Mouse (Mus musculus) intestine, embryonic 14.5 days (tissue): ENCODE results near the gene Fam171a1. TPM values are rescaled to one million over a fixed set of nuclear protein-coding genes. Genes with fewer than 3 reads are reported as not detected.
"Not testable (repeated sequence)": the region's sequence is repeated elsewhere in the genome, so short reads cannot be mapped to it uniquely, and the experiment has no call there.

ENCODE experiments used
- ATAC-seq: fragments of 200-750 bp; cut with Nextera tagmentation; replicated peaks from 2 replicates; pipeline ENCODE4 v1.8.0; 2017; ENCODE audit warnings: low read depth, moderate number of reproducible peaks, moderate TSS enrichment, moderate library complexity; ENCODE audit not compliant: low FRiP score, low TSS enrichment
- DNase-seq: peaks from one replicate; pipeline ENCODE4 v3.0.0-alpha.2; 2018; ENCODE audit warnings: low spot score
- H3K27ac ChIP-seq: fragments of 300-500 bp; sonication (generic); 2 replicates; pipeline ENCODE4 v1.5.1; 2014; ENCODE audit warnings: low read depth, mild to moderate bottlenecking, control low read depth
- H3K27me3 ChIP-seq: fragments of 300-500 bp; sonication (generic); replicated peaks from 2 replicates; pipeline ENCODE4 v1.6.1; 2014; ENCODE audit warnings: low read length, control low read depth; ENCODE audit not compliant: control insufficient read depth, insufficient read depth
- H3K36me3 ChIP-seq: fragments of 300-500 bp; sonication (generic); 2 replicates; pipeline ENCODE4 v1.6.1; 2014; ENCODE audit warnings: low read length, control low read depth; ENCODE audit not compliant: control insufficient read depth, insufficient read depth
- H3K4me1 ChIP-seq: fragments of 300-500 bp; sonication (generic); replicated peaks from 2 replicates; pipeline ENCODE4 v1.6.1; 2014; ENCODE audit warnings: low read length, control low read depth, mixed read lengths; ENCODE audit not compliant: control insufficient read depth, insufficient read depth
- H3K4me2 ChIP-seq: fragments of 300-500 bp; sonication (generic); 2 replicates; pipeline ENCODE4 v1.6.1; 2014; ENCODE audit warnings: low read length
- H3K4me3 ChIP-seq: fragments of 300-500 bp; sonication (generic); 2 replicates; pipeline ENCODE4 v1.5.1; 2014; ENCODE audit warnings: low read depth, low read length, control low read depth, mixed read lengths
- H3K9ac ChIP-seq: fragments of 300-500 bp; sonication (generic); 2 replicates; pipeline ENCODE4 v1.6.1; 2014; ENCODE audit warnings: mild to moderate bottlenecking, low read length
- H3K9me3 ChIP-seq: fragments of 300-500 bp; sonication (generic); 2 replicates; pipeline ENCODE4 v1.6.1; 2016; ENCODE audit warnings: low read length, control low read depth; ENCODE audit not compliant: control insufficient read depth
- WGBS: fragments of 180-500 bp; shearing (Covaris S2); extraction: QIAGEN DNeasy Blood & Tissue Kit; methylation state at CpG from one replicate; pipeline ENCODE4 v1.1.7; 2014; 5-methylcytosine and 5-hydroxymethylcytosine counted together
- polyA plus RNA-seq: library from polyadenylated mRNA; unstranded; fragments of >200 nt; fragmentation: Nextera tagmentation; extraction: Ambion mirVana; gene quantifications from 2 replicates; pipeline ENCODE4 v1.2.1, GENCODE M21; 2014

The Fam171a1 gene
- 39.9 and 41.1 TPM in 2 replicates for polyA plus RNA-seq

- DNase-seq, result no peak
- Histone ChIP-seq H3K9ac (no peak within 1 kb of the TSS), H3K4me3 (no peak within 1 kb of the TSS), H3K27ac (no peak within 1 kb of the TSS), H3K4me1 (no peaks in the 10 kb centered on the region), H3K9me3 (no peaks in the 10 kb centered on the region), H3K36me3 (no peaks in the 10 kb centered on the region), H3K4me2 (no peak within 1 kb of the TSS), H3K27me3 (no peaks in the 10 kb centered on the region)
- 72% methylated on average over 4 of the region's 4 CpGs for WGBS
- no peak for ATAC-seq
Observed at GRCm38 (mm10) chr2:3113866-3114265, at the start of gene Fam171a1. TSS of gene Fam171a1 (plus strand) at chr2:3114224.

DNA sequence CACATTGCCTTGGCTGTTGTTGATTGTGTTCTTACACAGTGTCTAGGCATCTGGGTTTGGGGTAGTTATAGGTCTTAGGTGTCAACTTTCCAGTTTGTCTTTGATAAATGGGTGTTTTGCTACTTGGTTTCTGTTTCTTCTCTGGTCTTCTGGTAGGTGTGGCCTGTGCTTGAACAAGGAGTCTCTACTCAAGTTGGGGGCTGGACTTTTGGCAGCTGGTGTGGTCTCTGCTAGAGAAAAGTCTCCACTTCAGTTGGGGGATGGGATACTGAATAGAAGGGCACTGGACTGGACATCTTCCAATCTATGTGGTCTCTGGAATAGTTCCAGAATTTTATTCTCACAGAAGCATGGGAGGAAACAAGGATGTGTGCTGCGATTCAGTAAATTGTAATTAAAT is 44.9 kb upstream of the Fam171a1 start:
- H3K9me3 ChIP-seq, result no peaks in the 10 kb centered on the region
- WGBS, result 100% methylated on average over 1 of the region's 1 CpGs
- H3K4me1 ChIP-seq, result no peaks in the 10 kb centered on the region
- DNase-seq (no peak), ATAC-seq (no peak)
- no peaks in the 10 kb centered on the region for H3K36me3 ChIP-seq
- H3K9ac ChIP-seq, result no peak overlapping the region
- no peak overlapping the region for H3K4me2 ChIP-seq
- no peak overlapping the region for H3K4me3 ChIP-seq
- H3K27ac ChIP-seq, result no peak overlapping the region
- no peaks in the 10 kb centered on the region for H3K27me3 ChIP-seq

DNA sequence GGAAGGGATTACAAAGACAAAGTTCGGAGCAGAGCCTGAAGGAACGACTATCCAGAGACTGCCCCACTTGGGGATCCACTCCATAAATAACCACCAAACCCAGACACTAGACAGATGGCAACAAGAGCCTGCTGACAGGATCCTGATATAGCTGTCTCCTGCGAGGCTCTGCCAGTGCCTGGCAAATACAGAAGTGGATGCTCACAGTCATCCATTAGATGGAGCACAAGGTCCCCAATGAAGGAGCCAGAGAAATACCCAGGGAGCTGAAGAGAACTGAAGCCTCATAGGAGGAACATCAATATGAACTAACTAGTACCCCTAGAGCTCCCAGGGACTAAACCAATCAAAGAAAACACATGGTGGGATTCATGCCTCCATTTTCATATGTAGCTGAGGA is 25.7 kb upstream of the Fam171a1 start:
- not testable (repeated sequence) for H3K4me1 ChIP-seq, H3K9ac ChIP-seq, H3K27me3 ChIP-seq, DNase-seq, H3K27ac ChIP-seq, H3K9me3 ChIP-seq, H3K36me3 ChIP-seq, H3K4me3 ChIP-seq, ATAC-seq, H3K4me2 ChIP-seq
- WGBS, result 75% methylated on average over 3 of the region's 3 CpGs

- Histone ChIP-seq H3K4me3 (no peak overlapping the region), H3K9me3 (no peaks in the 10 kb centered on the region), H3K27me3 (no peaks in the 10 kb centered on the region), H3K36me3 (no peaks in the 10 kb centered on the region), H3K4me2 (no peak overlapping the region), H3K27ac (no peak overlapping the region), H3K4me1 (no peaks in the 10 kb centered on the region), H3K9ac (no peak overlapping the region)
- ATAC-seq (no peak), DNase-seq (no peak)
- WGBS, result 16% methylated on average over 1 of the region's 1 CpGs
Observed at GRCm38 (mm10) chr2:3089274-3089673, 24.8 kb upstream of the Fam171a1 start.

- DNase-seq (no peak), ATAC-seq (no peak)
- no peak overlapping the region for H3K4me3 ChIP-seq
- H3K27ac ChIP-seq, result no peak overlapping the region
- no peaks in the 10 kb centered on the region for H3K9me3 ChIP-seq
- H3K27me3 ChIP-seq, result no peaks in the 10 kb centered on the region
- no peak overlapping the region for H3K9ac ChIP-seq
- no peak overlapping the region for H3K4me2 ChIP-seq
- H3K4me1 ChIP-seq, result no peaks in the 10 kb centered on the region
- H3K36me3 ChIP-seq, result no peaks in the 10 kb centered on the region
- WGBS, result 69% methylated on average over 1 of the region's 1 CpGs
Observed at GRCm38 (mm10) chr2:3096101-3096500, 17.9 kb upstream of the Fam171a1 start.

- ATAC-seq (no peak), DNase-seq (no peak)
- H3K4me1 ChIP-seq, result no peaks in the 10 kb centered on the region
- no peak overlapping the region for H3K9ac ChIP-seq
- no peak overlapping the region for H3K4me3 ChIP-seq
- no peaks in the 10 kb centered on the region for H3K36me3 ChIP-seq
- no peak overlapping the region for H3K27ac ChIP-seq
- no peak overlapping the region for H3K4me2 ChIP-seq
- 78% methylated on average over 4 of the region's 4 CpGs for whole genome bisulfite sequencing
- no peaks in the 10 kb centered on the region for H3K27me3 ChIP-seq
- no peaks in the 10 kb centered on the region for H3K9me3 ChIP-seq
Observed at GRCm38 (mm10) chr2:3099971-3100370, 14.1 kb upstream of the Fam171a1 start.

DNA sequence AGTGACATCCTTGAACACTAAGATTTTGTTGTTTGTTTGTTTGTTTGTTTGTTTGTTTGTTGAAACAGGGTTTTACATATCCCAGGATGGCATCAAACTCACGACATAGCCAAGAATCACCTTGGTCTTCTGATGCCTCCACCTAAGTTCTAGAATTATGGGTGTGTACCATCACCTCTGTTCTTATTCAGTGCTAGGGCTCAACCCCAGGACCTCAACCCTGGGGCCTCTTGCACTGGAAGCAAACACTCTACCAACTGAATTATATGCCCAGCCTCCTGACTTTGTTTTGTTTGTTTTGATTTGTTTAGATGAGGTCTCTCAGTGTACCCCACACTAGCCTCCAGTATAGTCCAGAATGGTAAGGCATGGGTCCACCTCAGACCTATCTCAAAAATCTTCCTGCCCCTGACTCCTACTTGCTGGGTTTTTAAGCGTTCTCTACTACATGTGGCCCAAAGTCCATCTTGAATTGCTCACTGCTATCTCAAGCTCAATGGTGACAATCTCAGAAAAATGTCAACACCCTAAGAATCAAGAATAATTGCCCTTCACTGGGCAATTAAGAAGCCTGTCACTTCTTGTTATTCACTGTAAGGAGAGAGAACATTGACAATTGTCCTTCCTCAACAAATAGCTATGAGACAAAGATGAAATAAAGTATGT is 12.6 kb upstream of the Fam171a1 start:
- Histone ChIP-seq H3K27me3 (no peaks in the 10 kb centered on the region), H3K27ac (no peak overlapping the region), H3K9me3 (no peaks in the 10 kb centered on the region), H3K36me3 (no peaks in the 10 kb centered on the region), H3K4me1 (no peaks in the 10 kb centered on the region), H3K4me3 (no peak overlapping the region), H3K4me2 (no peak overlapping the region), H3K9ac (no peak overlapping the region)
- no peak for DNase-seq
- ATAC-seq, result no peak
- WGBS, result 81% methylated on average over 2 of the region's 2 CpGs

DNA sequence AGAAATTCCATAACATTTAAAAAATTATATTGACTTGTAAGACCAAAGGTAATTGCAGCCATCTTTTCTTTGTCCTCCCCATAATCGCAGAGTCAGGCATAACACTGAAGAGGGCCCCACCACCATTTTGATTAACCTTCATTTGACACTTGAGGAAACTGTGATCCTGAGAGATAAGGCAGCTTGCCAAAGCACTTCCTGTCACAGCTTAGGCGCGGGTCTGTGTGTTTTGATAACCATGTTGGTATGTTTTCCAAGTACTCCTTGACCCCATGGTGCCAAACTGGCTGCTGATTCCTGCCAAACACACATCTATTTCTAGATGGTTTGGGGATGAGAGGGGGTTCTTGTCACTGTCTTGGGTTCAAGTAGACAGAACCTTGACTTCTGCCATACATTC is 11.7 kb upstream of the Fam171a1 start:
- WGBS, result 70% methylated on average over 3 of the region's 3 CpGs
- no peaks in the 10 kb centered on the region for H3K27me3 ChIP-seq
- no peak overlapping the region for H3K4me3 ChIP-seq
- H3K4me1 ChIP-seq, result no peaks in the 10 kb centered on the region
- DNase-seq, result no peak
- H3K27ac ChIP-seq, result no peak overlapping the region
- no peak overlapping the region for H3K9ac ChIP-seq
- H3K9me3 ChIP-seq, result no peaks in the 10 kb centered on the region
- no peaks in the 10 kb centered on the region for H3K36me3 ChIP-seq
- H3K4me2 ChIP-seq, result no peak overlapping the region
- ATAC-seq, result no peak

DNA sequence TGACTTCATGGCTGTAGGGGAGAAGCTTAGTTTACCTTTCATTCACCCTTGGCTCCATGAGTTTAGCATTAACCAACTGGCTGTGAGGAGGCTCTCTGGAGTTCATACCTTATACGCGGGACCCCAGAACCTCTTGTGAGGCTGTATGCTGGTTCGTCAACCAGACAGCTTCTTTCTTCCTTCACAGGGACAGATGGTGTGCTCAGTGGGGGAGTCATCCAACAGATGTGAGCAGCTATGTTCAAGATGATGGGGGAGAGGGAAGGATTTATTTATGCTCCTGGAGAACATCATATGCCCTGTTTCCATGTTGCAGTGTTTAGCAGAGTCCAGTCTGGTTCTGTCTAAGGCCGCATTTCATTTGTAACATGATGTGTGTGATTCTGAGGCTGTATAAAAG is 6.6 kb upstream of the Fam171a1 start:
- Histone ChIP-seq H3K9ac (no peak overlapping the region), H3K27me3 (no peaks in the 10 kb centered on the region), H3K4me3 (no peak overlapping the region), H3K36me3 (no peaks in the 10 kb centered on the region), H3K4me2 (no peak overlapping the region), H3K27ac (no peak overlapping the region), H3K4me1 (no peaks in the 10 kb centered on the region), H3K9me3 (no peaks in the 10 kb centered on the region)
- DNase-seq (no peak), ATAC-seq (no peak)
- 73% methylated on average over 4 of the region's 4 CpGs for WGBS
